Mouse (Mus musculus): ENCODE measurements around the gene Ulbp1. TPM values are rescaled to one million over a fixed set of nuclear protein-coding genes. Genes with fewer than 3 reads are reported as not detected.
"Not testable (repeated sequence)": the region's sequence is repeated elsewhere in the genome, so short reads cannot be mapped to it uniquely, and the experiment has no call there.

Ulbp1 gene
- polyA plus RNA-seq (2015; fragmentation: Nextera tagmentation; extraction: Ambion mirVana), result 5.9 and 7.4 TPM in 2 replicates

GRCm38 (mm10) chr10:7473197-7473889 lies at the start of gene Ulbp1:
Gene Ulbp1, minus strand, starts transcription at chr10:7473638.
- H3K4me2 ChIP-seq, result peak within 1 kb of the TSS; percentile 64
- no peaks in the 10 kb centered on the region for H3K9me3 ChIP-seq (replicated peaks)
- peak within 1 kb of the TSS; percentile 37; the same call in 1 of the 2 replicates for H3K27ac ChIP-seq
- no peaks in the 10 kb centered on the region for H3K27me3 ChIP-seq
- H3K9ac ChIP-seq, result peak within 1 kb of the TSS; percentile 33
- H3K36me3 ChIP-seq, result no peaks in the 10 kb centered on the region
- 36% methylated on average over 13 of the region's 13 CpGs for WGBS
- peaks cover 12% of the 10 kb centered on the region for H3K4me1 ChIP-seq (replicated peaks)
- peak within 1 kb of the TSS; percentile 45 for H3K4me3 ChIP-seq
- peak; percentile 88 for ATAC-seq (replicated peaks; ENCODE audit: insufficient number of reproducible peaks, insufficient read depth, low FRiP score, low read depth)

GRCm38 (mm10) chr10:7498180-7498579 lies 24.7 kb upstream of the Ulbp1 start:
- not testable (repeated sequence) for H3K27ac ChIP-seq; H3K36me3 ChIP-seq; ATAC-seq (replicated peaks; ENCODE audit: insufficient number of reproducible peaks, insufficient read depth, low FRiP score, low read depth); H3K4me2 ChIP-seq; H3K9ac ChIP-seq; H3K9me3 ChIP-seq (replicated peaks); H3K27me3 ChIP-seq; H3K4me1 ChIP-seq (replicated peaks); H3K4me3 ChIP-seq
- 35% methylated on average over 1 of the region's 1 CpGs for WGBS

GRCm38 (mm10) chr10:7492384-7492783 lies 18.9 kb upstream of the Ulbp1 start:
- 5% methylated on average over 10 of the region's 10 CpGs for WGBS
- H3K27me3 ChIP-seq; H3K9ac ChIP-seq; H3K9me3 ChIP-seq (replicated peaks); H3K27ac ChIP-seq; H3K36me3 ChIP-seq; H3K4me1 ChIP-seq (replicated peaks): not testable (repeated sequence)
- H3K4me2 ChIP-seq, result peak overlapping the region; percentile 49
- ATAC-seq (replicated peaks; ENCODE audit: insufficient number of reproducible peaks, insufficient read depth, low FRiP score, low read depth), result 0 out of 2 replicates have a peak, but pooled peaks have one; percentile 53
- peak overlapping the region; percentile 13; the same call in 1 of the 2 replicates for H3K4me3 ChIP-seq

GRCm38 (mm10) chr10:7483650-7484049 lies 10.2 kb upstream of the Ulbp1 start:
- H3K27me3 ChIP-seq, result no peaks in the 10 kb centered on the region
- H3K9ac ChIP-seq, result no peak overlapping the region
- H3K4me3 ChIP-seq, result no peak overlapping the region
- ATAC-seq (replicated peaks; ENCODE audit: insufficient number of reproducible peaks, insufficient read depth, low FRiP score, low read depth), result no peak
- H3K4me1 ChIP-seq (replicated peaks), result no peaks in the 10 kb centered on the region
- H3K4me2 ChIP-seq, result no peak overlapping the region
- H3K27ac ChIP-seq, result no peak overlapping the region
- WGBS, result 50% methylated on average over 4 of the region's 4 CpGs
- no peaks in the 10 kb centered on the region for H3K9me3 ChIP-seq (replicated peaks)
- no peaks in the 10 kb centered on the region for H3K36me3 ChIP-seq

- H3K4me2 ChIP-seq, result peak overlapping the region; percentile 64; the same call in 1 of the 2 replicates
- WGBS, result 83% methylated on average over 7 of the region's 13 CpGs
- not testable (repeated sequence) for H3K27me3 ChIP-seq; H3K9me3 ChIP-seq (replicated peaks); H3K36me3 ChIP-seq; H3K27ac ChIP-seq; H3K4me3 ChIP-seq; H3K9ac ChIP-seq; ATAC-seq (replicated peaks; ENCODE audit: insufficient number of reproducible peaks, insufficient read depth, low FRiP score, low read depth)
- H3K4me1 ChIP-seq (replicated peaks), result peaks cover 12% of the 10 kb centered on the region
Observed at GRCm38 (mm10) chr10:7474225-7474624, 787 bp upstream of the Ulbp1 start.

- H3K4me1 ChIP-seq (replicated peaks), result peaks cover 12% of the 10 kb centered on the region
- no peak overlapping the region for H3K27ac ChIP-seq
- no peaks in the 10 kb centered on the region for H3K27me3 ChIP-seq
- peaks cover 6% of the 10 kb centered on the region; the same call in 1 of the 2 replicates for H3K36me3 ChIP-seq
- 44% methylated on average over 3 of the region's 3 CpGs for WGBS
- no peak overlapping the region for H3K9ac ChIP-seq
- ATAC-seq (replicated peaks; ENCODE audit: insufficient number of reproducible peaks, insufficient read depth, low FRiP score, low read depth), result no peak
- peak overlapping the region; percentile 22 for H3K4me3 ChIP-seq
- H3K9me3 ChIP-seq (replicated peaks), result no peaks in the 10 kb centered on the region
- peak overlapping the region; percentile 48 for H3K4me2 ChIP-seq
Observed at GRCm38 (mm10) chr10:7471664-7472063, 1.8 kb downstream of the Ulbp1 start.

- no peak overlapping the region for H3K27ac ChIP-seq
- WGBS, result 12% methylated on average over 7 of the region's 7 CpGs
- H3K4me3 ChIP-seq, result peak overlapping the region; percentile 39
- H3K4me2 ChIP-seq, result peak overlapping the region; percentile 59
- ATAC-seq (replicated peaks; ENCODE audit: insufficient number of reproducible peaks, insufficient read depth, low FRiP score, low read depth), result no peak
- no peaks in the 10 kb centered on the region for H3K27me3 ChIP-seq
- peak overlapping the region; percentile 34 for H3K9ac ChIP-seq
- H3K36me3 ChIP-seq, result peaks cover 6% of the 10 kb centered on the region; the same call in 1 of the 2 replicates
- no peaks in the 10 kb centered on the region for H3K9me3 ChIP-seq (replicated peaks)
- peaks cover 12% of the 10 kb centered on the region for H3K4me1 ChIP-seq (replicated peaks)
Observed at GRCm38 (mm10) chr10:7470457-7470856, 3.0 kb downstream of the Ulbp1 start.

GRCm38 (mm10) chr10:7469716-7470414 lies 3.6 kb downstream of the Ulbp1 start:
- not testable (repeated sequence) for H3K36me3 ChIP-seq; ATAC-seq (replicated peaks; ENCODE audit: insufficient number of reproducible peaks, insufficient read depth, low FRiP score, low read depth); H3K27me3 ChIP-seq; H3K27ac ChIP-seq; H3K9me3 ChIP-seq (replicated peaks)
- Histone ChIP-seq H3K9ac (peak overlapping the region; percentile 34), H3K4me2 (peak overlapping the region; percentile 59), H3K4me3 (peak overlapping the region; percentile 39), H3K4me1 (replicated peaks) (peaks cover 12% of the 10 kb centered on the region)
- 0% methylated on average over 7 of the region's 7 CpGs for WGBS

- H3K27me3 ChIP-seq, result no peaks in the 10 kb centered on the region
- H3K4me3 ChIP-seq, result no peak overlapping the region
- no peaks in the 10 kb centered on the region for H3K4me1 ChIP-seq (replicated peaks)
- H3K9ac ChIP-seq, result no peak overlapping the region
- H3K4me2 ChIP-seq, result no peak overlapping the region
- no peak for ATAC-seq (replicated peaks; ENCODE audit: insufficient number of reproducible peaks, insufficient read depth, low FRiP score, low read depth)
- no peaks in the 10 kb centered on the region for H3K36me3 ChIP-seq
- 54% methylated on average over 3 of the region's 3 CpGs for WGBS
- H3K27ac ChIP-seq, result no peak overlapping the region
- no peaks in the 10 kb centered on the region; the same call in 1 of the 2 replicates for H3K9me3 ChIP-seq (replicated peaks)
Observed at GRCm38 (mm10) chr10:7462006-7462405, 11.4 kb downstream of the Ulbp1 start.

- H3K36me3 ChIP-seq, result no peaks in the 10 kb centered on the region
- no peaks in the 10 kb centered on the region for H3K27me3 ChIP-seq
- no peak overlapping the region for H3K27ac ChIP-seq
- H3K4me2 ChIP-seq, result no peak overlapping the region
- no peaks in the 10 kb centered on the region for H3K4me1 ChIP-seq (replicated peaks)
- H3K4me3 ChIP-seq, result no peak overlapping the region
- H3K9ac ChIP-seq, result no peak overlapping the region
- 64% methylated on average over 2 of the region's 2 CpGs for WGBS
- H3K9me3 ChIP-seq (replicated peaks), result no peaks in the 10 kb centered on the region
- no peak for ATAC-seq (replicated peaks; ENCODE audit: insufficient number of reproducible peaks, insufficient read depth, low FRiP score, low read depth)
Observed at GRCm38 (mm10) chr10:7438928-7439327, 34.5 kb downstream of the Ulbp1 start.

GRCm38 (mm10) chr10:7393143-7394035 lies 80.0 kb downstream of the Ulbp1 start:
- H3K27ac ChIP-seq, result no peak overlapping the region
- no peak for ATAC-seq (replicated peaks; ENCODE audit: insufficient number of reproducible peaks, insufficient read depth, low FRiP score, low read depth)
- H3K36me3 ChIP-seq, result no peaks in the 10 kb centered on the region
- peaks cover 21% of the 10 kb centered on the region for H3K4me1 ChIP-seq (replicated peaks)
- peak overlapping the region; percentile 66 for H3K4me3 ChIP-seq
- H3K4me2 ChIP-seq, result peak overlapping the region; percentile 96
- peaks cover 29% of the 10 kb centered on the region for H3K27me3 ChIP-seq
- 7% methylated on average over 54 of the region's 55 CpGs for WGBS
- peak overlapping the region; percentile 36; the same call in 1 of the 2 replicates for H3K9ac ChIP-seq
- no peaks in the 10 kb centered on the region for H3K9me3 ChIP-seq (replicated peaks)

Data from heart, embryonic 15.5 days (tissue).